Mouse (Mus musculus): Measurements from ENCODE around the gene Ipo5. TPM values are rescaled to one million over a fixed set of nuclear protein-coding genes. Genes with fewer than 3 reads are reported as not detected.

The Ipo5 gene
- polyA plus RNA-seq, 1 experiment from 2014 or later: 54.9 TPM

Other genes with a start within 250 kb of the Ipo5 start
- 39.8 and 40.2 TPM in 2 replicates for gene Farp1, start 124.0 kb downstream of the Ipo5 start, polyA plus RNA-seq (2015; fragmentation: Nextera tagmentation; extraction: Ambion mirVana)

All from midbrain, embryonic 16.5 days (tissue).